Mouse (Mus musculus): ENCODE results near the gene Ttk. TPM values are rescaled to one million over a fixed set of nuclear protein-coding genes. Genes with fewer than 3 reads are reported as not detected.

Ttk gene
- 0.17 and 0.86 TPM in 2 replicates for polyA plus RNA-seq (2012; rRNA removed; ENCODE audit: low replicate concordance)

DNA sequence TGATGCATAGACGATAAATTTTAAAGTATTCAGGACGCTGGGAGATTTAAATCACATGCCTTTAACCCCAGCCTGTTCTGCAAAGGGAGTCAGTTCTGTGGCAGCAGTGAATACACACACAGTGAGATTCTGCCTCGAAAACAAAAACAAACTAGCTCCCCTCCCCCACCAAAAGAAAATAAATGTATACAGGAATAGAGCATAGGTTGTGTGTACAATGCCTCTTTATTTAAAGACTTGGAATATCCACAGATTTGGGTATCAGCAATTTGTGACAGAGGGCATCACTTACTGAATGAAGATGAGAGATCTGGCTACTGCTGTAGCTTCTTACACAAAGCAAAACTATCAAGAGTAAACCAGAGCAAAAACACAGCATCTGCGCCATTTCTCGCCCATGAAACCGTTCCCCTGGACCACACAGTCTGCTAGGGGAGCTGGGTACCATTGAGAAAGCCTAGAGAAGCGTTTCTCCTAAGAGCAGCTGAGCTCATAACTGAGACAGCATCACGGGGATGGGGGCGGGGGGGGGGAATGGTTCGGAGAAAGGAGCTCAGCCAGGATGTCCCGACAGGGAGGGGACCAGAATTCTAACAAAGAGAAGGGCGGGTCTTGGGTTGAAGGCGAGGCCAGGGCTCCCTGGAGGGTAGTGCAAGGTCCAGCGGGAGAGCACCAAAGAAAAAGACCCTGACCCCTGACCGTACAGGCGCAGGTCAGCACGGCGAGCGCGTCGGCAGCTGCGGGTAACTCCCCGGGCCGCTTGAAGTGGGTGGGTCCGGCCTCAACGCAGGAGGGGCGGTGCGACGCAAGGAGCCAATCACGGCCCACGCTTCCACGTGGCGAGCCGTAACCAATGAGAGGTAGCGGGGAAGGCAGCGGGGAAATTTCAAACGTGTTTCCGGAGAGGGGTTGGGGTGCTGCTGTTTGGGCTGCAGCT lies at the start of gene Ttk:
Gene Ttk (plus strand): TSS at position 879 of the 937 bp plus-strand sequence.

DNA sequence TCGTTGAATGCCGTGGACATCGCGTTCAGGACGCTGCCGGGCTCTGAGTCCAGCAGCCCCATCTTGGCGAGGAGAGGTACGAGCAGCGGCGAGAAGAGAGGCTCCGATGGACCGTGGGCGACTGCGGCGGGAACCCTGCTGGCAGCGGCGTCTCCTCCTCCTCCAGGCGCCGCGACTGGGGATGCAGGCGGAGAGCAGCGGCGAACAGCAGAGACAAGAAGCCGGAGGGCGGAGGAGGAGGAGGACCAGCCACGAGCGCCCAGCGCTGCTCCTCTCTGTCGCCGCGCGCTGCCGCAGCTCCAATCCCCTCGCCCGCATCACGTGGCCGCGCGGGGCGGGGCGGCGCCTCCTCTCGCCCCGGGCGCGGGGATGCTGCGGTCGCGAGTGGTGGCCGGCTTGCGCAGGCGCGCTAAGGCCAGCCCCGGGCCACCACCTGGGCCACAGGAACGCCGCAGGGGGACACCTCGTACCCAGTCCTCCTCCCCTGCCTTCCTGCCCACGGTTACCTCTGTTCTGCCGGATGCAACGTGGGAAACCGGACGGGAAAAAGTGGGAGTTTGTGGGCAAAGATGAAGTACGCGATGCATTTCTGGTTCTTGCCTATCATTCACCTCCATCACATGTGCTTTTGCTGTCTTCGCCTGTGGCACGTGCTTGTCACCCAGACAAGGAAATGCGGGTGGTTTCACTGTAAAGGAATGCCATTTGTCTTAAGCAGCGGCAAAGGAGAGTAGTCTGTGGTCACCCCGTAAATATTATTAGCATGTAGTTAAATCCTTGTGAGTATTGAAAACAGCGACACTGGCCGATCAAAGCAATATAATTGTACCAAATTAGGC lies 28.3 kb upstream of the Ttk start, which contains the start of gene Elovl4:
Gene Elovl4 (minus strand): TSS at position 301 of the 839 bp plus-strand sequence.

Other genes starting within 250 kb of the Ttk start
- 0.26 and 2.7 TPM in 2 replicates for gene Elovl4, start 28.4 kb upstream of the Ttk start, polyA plus RNA-seq (2012; rRNA removed; ENCODE audit: low replicate concordance)
- gene Bckdhb, start 90.5 kb downstream of the Ttk start, polyA plus RNA-seq (2012; rRNA removed; ENCODE audit: low replicate concordance), result 56.6 and 70.9 TPM in 2 replicates

All from subcutaneous adipose tissue, adult 2 months (tissue).